Mouse (Mus musculus) megakaryocyte, embryonic 14.5 days (primary cell): ENCODE results near the gene Adam8.

ENCODE experiments used
- FLI1 ChIP-seq: IDR thresholded peaks from 2 replicates; pipeline ENCODE4 v1.6.1; 2012; ENCODE audit warnings: low read length, inconsistent platforms, mixed read lengths
- GATA1 ChIP-seq: IDR thresholded peaks from 3 replicates; pipeline ENCODE4 v1.6.1; 2012; ENCODE audit warnings: mixed read lengths, low read length, inconsistent platforms, borderline replicate concordance

- TF ChIP-seq GATA1, result no peak
- no peak for TF ChIP-seq FLI1
These were observed 39.4 kb upstream of the Adam8 start for GRCm38 (mm10) chr7:140031771-140032170.
